Mouse (Mus musculus): ENCODE results near the gene Pih1d2.

- TF ChIP-seq CTCF (IDR thresholded peaks at IDR 0.05; ENCODE audit: low read depth, low read length) (no peak), POLR2AphosphoS5 (IDR thresholded peaks at IDR 0.05; ENCODE audit: insufficient replicate concordance, low read depth, low read length) (no peak)
These were observed 5.0 kb upstream of the Pih1d2 start for GRCm38 (mm10) chr9:50612115-50612514.

Data from G1E (cell line).